Mouse (Mus musculus) CD4-positive, CD25-positive, alpha-beta regulatory T cell, adult 2 months (primary cell): Measurements from ENCODE around the gene 2610301B20Rik.
"Not testable (repeated sequence)": the region's sequence is repeated elsewhere in the genome, so short reads cannot be mapped to it uniquely, and the experiment has no call there.

Experiments used
- DNase-seq: peaks from one replicate; pipeline ENCODE4 v3.0.0-alpha.2; 2012; ENCODE audit warnings: low read depth, low spot score

2610301B20Rik gene

GRCm38 (mm10) chr4:10873920-10874665 lies at the start of gene 2610301B20Rik:
Gene 2610301B20Rik, plus strand, starts transcription at chr4:10874498.
- peak; percentile 93 for DNase-seq

GRCm38 (mm10) chr4:10833273-10833672 lies 41.0 kb upstream of the 2610301B20Rik start:
- DNase-seq = no peak

- DNase-seq = peak; percentile 51
Measured at GRCm38 (mm10) chr4:10835252-10836051, 38.8 kb upstream of the 2610301B20Rik start.

- DNase-seq = no peak
Measured at GRCm38 (mm10) chr4:10845848-10846247, 28.4 kb upstream of the 2610301B20Rik start.

GRCm38 (mm10) chr4:10849812-10850211 lies 24.5 kb upstream of the 2610301B20Rik start:
- DNase-seq = no peak

GRCm38 (mm10) chr4:10851013-10851412 lies 23.3 kb upstream of the 2610301B20Rik start:
- no peak for DNase-seq

- no peak for DNase-seq
Measured at GRCm38 (mm10) chr4:10859174-10859573, 15.1 kb upstream of the 2610301B20Rik start.

- DNase-seq = peak; percentile 18
Measured at GRCm38 (mm10) chr4:10859911-10860581, 14.3 kb upstream of the 2610301B20Rik start.

- DNase-seq = no peak
Measured at GRCm38 (mm10) chr4:10860825-10861224, 13.5 kb upstream of the 2610301B20Rik start.

GRCm38 (mm10) chr4:10862882-10863281 lies 11.4 kb upstream of the 2610301B20Rik start:
- not testable (repeated sequence) for DNase-seq

- no peak for DNase-seq
Measured at GRCm38 (mm10) chr4:10872231-10872630, 2.1 kb upstream of the 2610301B20Rik start.

GRCm38 (mm10) chr4:10872685-10873539 lies 1.4 kb upstream of the 2610301B20Rik start:
- peak; percentile 48 for DNase-seq

GRCm38 (mm10) chr4:10873549-10873919 lies 764 bp upstream of the 2610301B20Rik start:
- no peak for DNase-seq

GRCm38 (mm10) chr4:10874718-10875121 lies 422 bp downstream of the 2610301B20Rik start:
- DNase-seq = no peak

GRCm38 (mm10) chr4:10875407-10875806 lies 1.1 kb downstream of the 2610301B20Rik start:
- DNase-seq = peak; percentile 44

GRCm38 (mm10) chr4:10877057-10877456 lies 2.8 kb downstream of the 2610301B20Rik start:
- DNase-seq = no peak

GRCm38 (mm10) chr4:10883740-10884408 lies 9.6 kb downstream of the 2610301B20Rik start:
- no peak for DNase-seq

GRCm38 (mm10) chr4:10888835-10889234 lies 14.5 kb downstream of the 2610301B20Rik start:
- no peak for DNase-seq

- DNase-seq = no peak
Measured at GRCm38 (mm10) chr4:10896262-10896661, 22.0 kb downstream of the 2610301B20Rik start.

- DNase-seq = peak; percentile 74
Measured at GRCm38 (mm10) chr4:10896859-10897258, 22.6 kb downstream of the 2610301B20Rik start.
